Mouse (Mus musculus) liver, embryonic 14.5 days (tissue): ENCODE data around the gene Mrpl22. TPM values are rescaled to one million over a fixed set of nuclear protein-coding genes. Genes with fewer than 3 reads are reported as not detected.
"Not testable (repeated sequence)": the region's sequence is repeated elsewhere in the genome, so short reads cannot be mapped to it uniquely, and the experiment has no call there.

Experiments used
- ATAC-seq: fragments of 200-750 bp; cut with Nextera tagmentation; 2 replicates; pipeline ENCODE4 v1.8.0; 2017; ENCODE audit warnings: moderate number of reproducible peaks, mild to moderate bottlenecking, moderate library complexity; ENCODE audit not compliant: insufficient read depth
- DNase-seq, 3 experiments: peaks; one replicate each; pipeline ENCODE4 v3.0.0-alpha.2; 2012 to 2013; ENCODE audit warnings: low read depth in 3 of 3, low spot score in 3 of 3
- H3K27ac ChIP-seq: fragments of 300-500 bp; sonication (generic); 2 replicates; pipeline ENCODE4 v1.5.1; 2014; ENCODE audit warnings: moderate library complexity, mild to moderate bottlenecking, control low read depth, inconsistent platforms
- H3K27me3 ChIP-seq: fragments of 300-500 bp; sonication (generic); 2 replicates; pipeline ENCODE4 v1.6.1; 2014; ENCODE audit warnings: mild to moderate bottlenecking, low read length, moderate library complexity; ENCODE audit not compliant: control insufficient read depth, insufficient read depth
- H3K36me3 ChIP-seq: fragments of 300-500 bp; sonication (generic); replicated peaks from 2 replicates; pipeline ENCODE4 v1.6.1; 2014; ENCODE audit warnings: low read depth; ENCODE audit not compliant: control insufficient read depth, insufficient read depth
- H3K4me1 ChIP-seq, 2 experiments: fragments of 200-500 bp in 1 of 2; fragments of 300-500 bp in 1 of 2; sonication (generic) in 1 of 2; replicated peaks; 2 replicates each; pipeline ENCODE4 v1.6.1; 2012 to 2014; ENCODE audit warnings: antibody characterized with exemption in 1 of 2, inconsistent platforms in 1 of 2, low read length in 1 of 2; ENCODE audit not compliant: control insufficient read depth in 2 of 2, insufficient read depth in 2 of 2
- H3K4me2 ChIP-seq: fragments of 300-500 bp; sonication (generic); 2 replicates; pipeline ENCODE4 v1.6.1; 2014; ENCODE audit warnings: low read depth, mild to moderate bottlenecking, control low read depth, moderate library complexity
- H3K4me3 ChIP-seq, 2 experiments: fragments of 200-500 bp in 1 of 2; fragments of 300-500 bp in 1 of 2; sonication (generic) in 1 of 2; 2 replicates each; pipeline ENCODE4 v1.5.1; 2012 to 2014; ENCODE audit warnings: low read depth in 2 of 2, low read length in 2 of 2, mild to moderate bottlenecking in 2 of 2, control low read depth in 1 of 2, inconsistent platforms in 1 of 2, moderate library complexity in 1 of 2; ENCODE audit not compliant: insufficient read depth in 1 of 2
- H3K9ac ChIP-seq: fragments of 300-500 bp; sonication (generic); replicated peaks from 2 replicates; pipeline ENCODE4 v1.6.1; 2014; ENCODE audit warnings: mild to moderate bottlenecking, control low read depth, moderate library complexity
- H3K9me3 ChIP-seq: fragments of 300-500 bp; sonication (generic); 2 replicates; pipeline ENCODE4 v1.6.1; 2016; ENCODE audit warnings: low read length, mixed read lengths; ENCODE audit not compliant: control insufficient read depth
- CTCF ChIP-seq: IDR thresholded peaks from 2 replicates; pipeline ENCODE4 v1.5.1; 2016; ENCODE audit warnings: antibody characterized with exemption, low read depth, control low read depth
- EP300 ChIP-seq: IDR thresholded peaks from 2 replicates; pipeline ENCODE4 v1.6.1; 2016; ENCODE audit warnings: antibody characterized with exemption, low read depth
- whole genome bisulfite sequencing: fragments of 180-500 bp; shearing (Covaris S2); extraction: QIAGEN DNeasy Blood & Tissue Kit; methylation state at CpG from one replicate; pipeline ENCODE4 v1.1.7; 2014; ENCODE audit not compliant: insufficient replicate concordance; 5-methylcytosine and 5-hydroxymethylcytosine counted together
- polyA plus RNA-seq, 2 experiments: library from polyadenylated mRNA; depleted of rRNA in 1 of 2; stranded (reverse) in 1 of 2; unstranded in 1 of 2; fragments of >200 nt; fragmentation: Nextera tagmentation in 1 of 2; extraction: Ambion mirVana in 1 of 2; gene quantifications; 2 replicates each; pipeline versions ENCODE4 v1.2.1 to v1.2.3; 2012 to 2014

Mrpl22 gene
- polyA plus RNA-seq, 2 experiments, result 66.0 to 102 TPM

DNA sequence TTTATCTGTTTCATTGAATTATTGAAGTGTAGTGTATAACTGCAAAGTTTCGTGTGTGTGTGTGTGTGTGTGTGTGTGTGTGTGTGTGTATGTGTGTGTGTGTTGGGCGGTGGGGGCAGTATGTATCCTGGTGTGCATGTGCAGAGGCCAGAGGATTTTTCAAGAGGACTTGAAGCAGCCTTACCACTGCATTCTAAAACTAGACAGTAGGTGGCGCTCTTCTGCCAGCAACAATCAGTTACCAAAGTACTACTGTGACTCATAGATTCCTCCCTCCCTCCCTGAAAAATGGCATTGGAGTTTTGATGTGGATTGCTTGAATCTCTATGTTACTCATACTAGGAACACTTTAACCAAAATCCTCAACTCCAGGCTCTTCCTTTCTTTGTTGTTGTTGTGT lies 8.1 kb downstream of the Mrpl22 start:
- H3K4me3 ChIP-seq, result no peak overlapping the region
- no peak overlapping the region for H3K27ac ChIP-seq
- H3K36me3 ChIP-seq, result peaks cover 22% of the 10 kb centered on the region
- ATAC-seq, result peak; percentile 59
- no peak overlapping the region for H3K4me2 ChIP-seq
- TF ChIP-seq EP300 (no peak), CTCF (peak; percentile 92)
- peak; percentile 80 to 82 (median 80) for DNase-seq
- no peaks in the 10 kb centered on the region for H3K27me3 ChIP-seq
- 10% methylated on average over 3 of the region's 3 CpGs for WGBS
- H3K9ac ChIP-seq, result no peak overlapping the region
- H3K4me1 ChIP-seq, result no peaks in the 10 kb centered on the region
- no peaks in the 10 kb centered on the region for H3K9me3 ChIP-seq

DNA sequence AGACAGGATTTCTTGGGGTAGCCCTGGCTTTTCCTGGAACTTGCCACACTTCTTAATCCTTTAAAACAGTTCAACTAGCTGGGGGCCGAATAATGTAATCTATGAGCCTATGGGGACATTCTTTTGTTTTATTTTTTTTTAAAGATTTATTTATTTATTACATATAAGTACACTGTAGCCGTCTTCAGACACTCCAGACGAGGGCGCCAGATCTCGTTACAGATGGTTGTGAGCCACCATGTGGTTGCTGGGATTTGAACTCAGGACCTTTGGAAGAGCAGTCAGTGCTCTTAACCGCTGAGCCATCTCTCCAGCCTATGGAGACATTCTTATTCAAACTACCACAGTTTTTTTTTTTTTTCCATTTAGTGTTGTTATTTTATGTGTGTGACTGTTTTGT lies 8.5 kb downstream of the Mrpl22 start:
- not testable (repeated sequence) for H3K4me3 ChIP-seq, H3K4me1 ChIP-seq, H3K27ac ChIP-seq, DNase-seq, H3K9me3 ChIP-seq, ATAC-seq, H3K4me2 ChIP-seq, H3K9ac ChIP-seq, H3K27me3 ChIP-seq
- H3K36me3 ChIP-seq, result peaks cover 22% of the 10 kb centered on the region
- WGBS, result 77% methylated on average over 6 of the region's 6 CpGs

DNA sequence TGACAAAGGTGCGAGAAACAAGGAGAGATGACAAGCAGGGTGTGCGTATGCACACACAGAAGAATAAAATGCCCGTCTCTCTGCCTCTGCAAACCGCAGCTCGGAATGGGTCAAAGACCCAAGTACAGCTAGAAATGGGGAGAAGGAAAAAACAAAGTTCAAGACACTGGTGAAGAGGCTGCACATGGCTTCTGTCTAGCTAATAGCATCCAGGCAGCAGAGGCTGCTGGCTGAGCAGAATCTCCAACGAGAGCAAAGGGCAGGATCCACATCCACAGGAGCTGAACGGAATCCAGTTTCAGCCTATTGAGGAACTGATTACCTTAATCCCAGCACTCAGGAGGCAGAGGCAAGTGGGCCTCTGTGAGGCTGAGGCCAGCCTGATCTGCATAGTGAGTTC lies 9.3 kb downstream of the Mrpl22 start:
- TF ChIP-seq EP300 (no peak), CTCF (no peak)
- no peak overlapping the region for H3K4me2 ChIP-seq
- 83% methylated on average over 7 of the region's 7 CpGs for WGBS

DNA sequence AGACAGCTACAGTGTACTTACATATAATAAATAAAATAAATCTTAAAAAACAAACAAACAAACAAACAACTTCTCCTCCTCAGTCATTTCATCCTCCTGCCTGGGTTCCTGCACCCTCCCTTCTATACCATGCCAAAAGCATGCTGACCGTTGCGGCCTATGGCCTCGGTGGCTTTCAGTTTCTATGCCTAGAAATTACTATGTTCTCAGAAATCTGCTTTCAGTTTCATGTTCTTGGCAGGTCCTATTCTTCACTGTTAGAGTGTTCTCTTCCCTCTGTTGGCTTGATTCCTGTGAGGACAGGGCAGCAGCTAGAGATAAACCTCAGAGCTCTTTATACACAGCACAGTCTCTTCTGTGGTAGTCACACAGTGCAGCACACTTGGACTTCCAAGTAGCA lies 12.1 kb downstream of the Mrpl22 start:
- H3K4me3 ChIP-seq, result no peak overlapping the region
- H3K27ac ChIP-seq, result no peak overlapping the region
- H3K9ac ChIP-seq, result no peak overlapping the region
- no peaks in the 10 kb centered on the region for H3K4me1 ChIP-seq
- no peak for DNase-seq
- no peaks in the 10 kb centered on the region for H3K9me3 ChIP-seq
- no peaks in the 10 kb centered on the region for H3K27me3 ChIP-seq
- TF ChIP-seq EP300 (no peak), CTCF (no peak)
- H3K4me2 ChIP-seq, result no peak overlapping the region
- 80% methylated on average over 3 of the region's 3 CpGs for WGBS
- H3K36me3 ChIP-seq, result peaks cover 2% of the 10 kb centered on the region; the same call in 1 of the 2 replicates
- no peak for ATAC-seq

More for the DNA sequence above, 9.3 kb downstream of the Mrpl22 start:
- Histone ChIP-seq H3K4me1 (no peaks in the 10 kb centered on the region), H3K36me3 (peaks cover 15% of the 10 kb centered on the region), H3K9ac (no peak overlapping the region), H3K4me3 (no peak overlapping the region), H3K9me3 (no peaks in the 10 kb centered on the region), H3K27ac (no peak overlapping the region), H3K27me3 (no peaks in the 10 kb centered on the region)
- no peak for DNase-seq
- ATAC-seq, result no peak

DNA sequence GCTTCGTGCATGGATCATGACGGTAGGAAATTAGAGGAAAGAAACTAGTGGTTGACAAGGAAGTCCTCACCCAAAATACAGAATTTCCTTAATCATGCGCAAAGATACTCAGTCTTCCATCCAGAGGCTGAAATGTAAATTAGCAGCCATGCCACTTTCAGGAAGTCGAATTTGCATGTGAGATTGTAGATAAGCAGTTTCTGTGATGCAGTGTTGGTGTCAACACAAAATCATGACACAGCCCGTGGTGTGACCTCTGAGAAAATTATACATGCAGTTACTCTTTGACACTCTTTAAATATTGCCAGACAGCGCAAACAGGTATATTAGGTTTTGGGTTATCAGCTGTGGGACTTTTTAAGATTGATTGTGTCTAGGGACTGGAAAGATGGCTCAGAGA lies 18.2 kb downstream of the Mrpl22 start:
- Histone ChIP-seq H3K4me2 (no peak overlapping the region), H3K4me3 (no peak overlapping the region), H3K36me3 (no peaks in the 10 kb centered on the region), H3K27me3 (no peaks in the 10 kb centered on the region), H3K9ac (no peak overlapping the region), H3K4me1 (peaks cover 0 to 4% of the 10 kb centered on the region in 2 experiments; a peak in 2 of 4 replicates), H3K27ac (no peak overlapping the region), H3K9me3 (no peaks in the 10 kb centered on the region)
- ATAC-seq (no peak), DNase-seq (no peak)
- TF ChIP-seq EP300, result no peak
- no peak for TF ChIP-seq CTCF
- 80% methylated on average over 6 of the region's 6 CpGs for WGBS

DNA sequence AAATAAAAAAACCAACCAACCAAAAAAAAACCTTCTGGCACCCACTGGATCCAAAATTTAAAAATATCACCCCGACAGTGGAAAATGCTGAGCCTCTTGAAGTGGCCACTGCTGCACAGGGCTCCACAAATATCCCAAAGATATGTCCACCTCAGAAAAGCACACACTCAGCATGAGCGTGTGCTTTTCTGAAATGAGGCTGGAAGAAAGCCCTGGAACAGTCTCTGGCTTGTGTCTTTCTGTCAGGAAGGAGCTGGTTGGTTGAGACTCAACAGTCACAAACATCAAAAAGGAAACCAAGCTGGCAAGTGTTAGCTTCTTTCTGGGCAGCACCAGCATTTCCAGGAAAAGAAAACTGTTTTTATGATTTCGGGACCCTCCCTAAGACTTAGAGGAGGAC lies 21.9 kb downstream of the Mrpl22 start:
- Histone ChIP-seq H3K4me3 (no peak overlapping the region), H3K9ac (no peak overlapping the region), H3K4me2 (no peak overlapping the region), H3K9me3 (no peaks in the 10 kb centered on the region), H3K4me1 (peaks cover 0 to 4% of the 10 kb centered on the region in 2 experiments; a peak in 2 of 4 replicates), H3K36me3 (no peaks in the 10 kb centered on the region), H3K27ac (no peak overlapping the region), H3K27me3 (no peaks in the 10 kb centered on the region)
- 57% methylated on average over 3 of the region's 3 CpGs for WGBS
- TF ChIP-seq CTCF (no peak), EP300 (no peak)
- ATAC-seq (no peak), DNase-seq (no peak)
